Mouse (Mus musculus): ENCODE measurements around the gene H2-T23.
"Not testable (repeated sequence)": the region's sequence is repeated elsewhere in the genome, so short reads cannot be mapped to it uniquely, and the experiment has no call there.

Gene H2-T23

GRCm38 (mm10) chr17:36032351-36032875 is at the start of gene H2-T23:
H2-T23 (minus strand) TSS chr17:36032855.
- peak in 1 of 2 experiments; percentile 17 for DNase-seq (ENCODE audit: low spot score in 2 of 2)

GRCm38 (mm10) chr17:36081901-36082300 is 49.2 kb upstream of the H2-T23 start:
- not testable (repeated sequence) for DNase-seq (ENCODE audit: low spot score in 2 of 2)

- DNase-seq (ENCODE audit: low spot score in 2 of 2): peak; percentile 84 to 86
Measured at GRCm38 (mm10) chr17:36060829-36061228, 28.2 kb upstream of the H2-T23 start.

GRCm38 (mm10) chr17:36058362-36058761 is 25.7 kb upstream of the H2-T23 start, which contains the start of gene Gm11127:
Gm11127 (minus strand) TSS chr17:36058371.
- not testable (repeated sequence) for DNase-seq (ENCODE audit: low spot score in 2 of 2)

GRCm38 (mm10) chr17:36057927-36058326 is 25.3 kb upstream of the H2-T23 start:
- not testable (repeated sequence) for DNase-seq (ENCODE audit: low spot score in 2 of 2)

GRCm38 (mm10) chr17:36043286-36043685 is 10.6 kb upstream of the H2-T23 start:
- no peak for DNase-seq (ENCODE audit: low spot score in 2 of 2)

- DNase-seq (ENCODE audit: low spot score in 2 of 2): peak in 1 of 2 experiments; percentile 43
Measured at GRCm38 (mm10) chr17:36042610-36043169, 10.0 kb upstream of the H2-T23 start, which contains the start of the genes H2-T22 and Gm6034. H2-T22 (minus strand) TSS chr17:36042747. Gm6034 (plus strand) TSS chr17:36042961.

- not testable (repeated sequence) for DNase-seq (ENCODE audit: low spot score in 2 of 2)
Measured at GRCm38 (mm10) chr17:36042055-36042454, 9.4 kb upstream of the H2-T23 start.

- DNase-seq (ENCODE audit: low spot score in 2 of 2): not testable (repeated sequence)
Measured at GRCm38 (mm10) chr17:36040604-36041003, 7.9 kb upstream of the H2-T23 start.

- not testable (repeated sequence) for DNase-seq (ENCODE audit: low spot score in 2 of 2)
Measured at GRCm38 (mm10) chr17:36036126-36036525, 3.5 kb upstream of the H2-T23 start.

GRCm38 (mm10) chr17:36035010-36035638 is 2.5 kb upstream of the H2-T23 start:
- peak; percentile 36 to 42 for DNase-seq (ENCODE audit: low spot score in 2 of 2)

- DNase-seq (ENCODE audit: low spot score in 2 of 2): not testable (repeated sequence)
Measured at GRCm38 (mm10) chr17:36034524-36034923, 1.9 kb upstream of the H2-T23 start.

GRCm38 (mm10) chr17:36031583-36032331 is 898 bp downstream of the H2-T23 start:
- DNase-seq (ENCODE audit: low spot score in 2 of 2): peak in 1 of 2 experiments; percentile 32

GRCm38 (mm10) chr17:36030703-36031582 is 1.7 kb downstream of the H2-T23 start:
- DNase-seq (ENCODE audit: low spot score in 2 of 2): not testable (repeated sequence)

- DNase-seq (ENCODE audit: low spot score in 2 of 2): not testable (repeated sequence)
Measured at GRCm38 (mm10) chr17:36030046-36030702, 2.5 kb downstream of the H2-T23 start.

- DNase-seq (ENCODE audit: low spot score in 2 of 2): no peak
Measured at GRCm38 (mm10) chr17:36028879-36029619, 3.6 kb downstream of the H2-T23 start.

GRCm38 (mm10) chr17:36027663-36028062 is 5.0 kb downstream of the H2-T23 start:
- DNase-seq (ENCODE audit: low spot score in 2 of 2): no peak

GRCm38 (mm10) chr17:36025901-36026300 is 6.8 kb downstream of the H2-T23 start:
- no peak for DNase-seq (ENCODE audit: low spot score in 2 of 2)

- no peak for DNase-seq (ENCODE audit: low spot score in 2 of 2)
Measured at GRCm38 (mm10) chr17:36025197-36025596, 7.5 kb downstream of the H2-T23 start.

Data from cerebellum, postnatal 4 days (tissue).